Mouse (Mus musculus) C2C12 (cell line): ENCODE data around the gene Cyct. TPM values are rescaled to one million over a fixed set of nuclear protein-coding genes. Genes with fewer than 3 reads are reported as not detected.

Experiments
- H3K27me3 ChIP-seq: one replicate; pipeline ENCODE4 v1.6.1; 2011; ENCODE audit not compliant: control insufficient read depth, insufficient read depth, insufficient read length
- H3K36me3 ChIP-seq: one replicate; pipeline ENCODE4 v1.6.1; 2011; ENCODE audit not compliant: control insufficient read depth, insufficient read depth
- H3K4me3 ChIP-seq: one replicate; pipeline ENCODE4 v1.5.1; 2011; ENCODE audit warnings: mild to moderate bottlenecking, control low read depth; ENCODE audit not compliant: poor library complexity, insufficient read depth, severe bottlenecking
- H3K79me2 ChIP-seq: one replicate; pipeline ENCODE4 v1.6.1; 2011; ENCODE audit not compliant: control insufficient read depth, insufficient read depth
- H3K79me3 ChIP-seq: one replicate; pipeline ENCODE4 v1.6.1; 2011; ENCODE audit warnings: low read depth, control low read depth
- H3ac ChIP-seq: one replicate; pipeline ENCODE3; 2011; ENCODE audit warnings: low read depth; ENCODE audit not compliant: control insufficient read depth, insufficient read length
- CEBPB ChIP-seq: IDR thresholded peaks from one replicate; pipeline ENCODE4 v1.6.1; 2011; ENCODE audit warnings: low read depth, mild to moderate bottlenecking, control low read depth, moderate library complexity
- CTCF ChIP-seq: IDR thresholded peaks from one replicate; pipeline ENCODE4 v1.5.1; 2011; ENCODE audit not compliant: control insufficient read depth, insufficient read depth, insufficient read length
- FOSL1 ChIP-seq: IDR thresholded peaks from one replicate; pipeline ENCODE4 v1.8.0; 2011; ENCODE audit warnings: mild to moderate bottlenecking, low read length; ENCODE audit not compliant: poor library complexity, insufficient read depth, severe bottlenecking
- MAX ChIP-seq: IDR thresholded peaks from one replicate; pipeline ENCODE4 v1.6.1; 2011; ENCODE audit warnings: mild to moderate bottlenecking, control low read depth
- MYOD1 ChIP-seq: IDR thresholded peaks from one replicate; pipeline ENCODE4 v1.6.1; 2011; ENCODE audit warnings: low read depth; ENCODE audit not compliant: control insufficient read depth, insufficient read length
- MYOG ChIP-seq: IDR thresholded peaks from one replicate; pipeline ENCODE4 v1.6.1; 2011; ENCODE audit not compliant: control insufficient read depth, insufficient read length; ENCODE audit errors: extremely low read depth
- USF1 ChIP-seq: IDR thresholded peaks from one replicate; pipeline ENCODE4 v1.6.1; 2011; ENCODE audit warnings: low read depth, mild to moderate bottlenecking, control low read depth, moderate library complexity
- long read RNA-seq, 2 experiments: library from polyadenylated mRNA; unstranded; transcript quantifications; one replicate each; pipeline ENCODE4 v2.0.0; 2019 to 2020
- polyA plus RNA-seq: library from polyadenylated mRNA; unstranded; fragments of >200 nt; fragmentation: generic; extraction: Trizol; gene quantifications from one replicate; pipeline ENCODE4 v1.2.1, GENCODE M21; 2012; ENCODE audit warnings: missing spikeins

The Cyct gene
- not detected for polyA plus RNA-seq
- long read RNA-seq, experiment 1: 0 reads
- long read RNA-seq, experiment 2: 0 reads

DNA sequence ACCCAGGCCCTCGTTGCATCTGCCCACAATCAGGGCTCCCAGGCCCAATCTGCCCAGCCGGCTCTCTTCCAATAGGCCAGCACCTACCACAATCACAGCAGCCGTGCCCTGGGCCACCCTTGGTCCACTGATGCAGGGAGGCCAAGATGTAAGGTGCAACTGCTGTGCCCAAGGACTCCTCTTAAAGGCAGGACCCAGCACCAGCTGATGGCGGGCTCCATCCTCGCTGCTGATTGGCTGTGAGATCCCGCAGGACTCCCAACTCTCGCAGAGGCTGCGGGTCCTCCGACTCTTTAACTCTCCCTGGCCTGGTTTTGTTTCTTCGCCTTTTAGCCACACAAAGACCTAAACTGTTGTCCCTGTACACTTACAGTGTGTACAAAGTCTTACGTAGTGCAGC lies at the start of gene Cyct:
TSS of gene Cyct (minus strand) at position 225 of the 400 bp plus-strand sequence.
- no peaks in the 10 kb centered on the region for H3K79me2 ChIP-seq
- no peak within 1 kb of the TSS for H3K4me3 ChIP-seq
- no peak within 1 kb of the TSS for H3ac ChIP-seq
- H3K79me3 ChIP-seq: no peaks in the 10 kb centered on the region
- no peaks in the 10 kb centered on the region for H3K36me3 ChIP-seq
- H3K27me3 ChIP-seq: no peaks in the 10 kb centered on the region
- no peak for TF ChIP-seq MYOD1
- TF ChIP-seq USF1: no peak
- TF ChIP-seq FOSL1: no peak
- no peak for TF ChIP-seq MAX
- TF ChIP-seq CEBPB: no peak
- TF ChIP-seq CTCF: no peak
- TF ChIP-seq MYOG: no peak

DNA sequence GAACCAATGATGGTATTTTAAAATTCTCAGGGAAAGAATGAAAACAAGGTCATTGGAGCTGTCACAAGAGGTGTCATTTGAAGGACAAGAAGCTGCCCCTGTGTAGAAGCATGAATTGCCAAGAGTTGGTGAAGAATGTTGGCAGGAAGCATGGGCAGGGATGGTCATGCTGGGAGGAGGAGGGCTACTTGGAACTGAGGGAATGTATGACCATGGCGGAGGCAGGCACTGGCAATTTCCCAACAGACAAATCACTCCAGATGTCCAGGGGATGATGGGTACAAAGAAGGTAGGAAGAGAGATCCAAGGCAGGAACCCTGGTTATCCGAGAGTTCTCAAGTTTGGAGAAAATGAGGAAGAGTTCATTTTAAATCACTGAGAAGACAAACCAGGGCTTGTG lies 49.7 kb upstream of the Cyct start:
- no peaks in the 10 kb centered on the region for H3K79me2 ChIP-seq
- TF ChIP-seq CEBPB (no peak), FOSL1 (no peak), USF1 (no peak), MYOG (no peak), MYOD1 (no peak), MAX (no peak)
- no peak overlapping the region for H3K4me3 ChIP-seq
- H3K27me3 ChIP-seq: no peaks in the 10 kb centered on the region
- H3K36me3 ChIP-seq: no peaks in the 10 kb centered on the region
- no peak overlapping the region for H3ac ChIP-seq
- no peaks in the 10 kb centered on the region for H3K79me3 ChIP-seq

DNA sequence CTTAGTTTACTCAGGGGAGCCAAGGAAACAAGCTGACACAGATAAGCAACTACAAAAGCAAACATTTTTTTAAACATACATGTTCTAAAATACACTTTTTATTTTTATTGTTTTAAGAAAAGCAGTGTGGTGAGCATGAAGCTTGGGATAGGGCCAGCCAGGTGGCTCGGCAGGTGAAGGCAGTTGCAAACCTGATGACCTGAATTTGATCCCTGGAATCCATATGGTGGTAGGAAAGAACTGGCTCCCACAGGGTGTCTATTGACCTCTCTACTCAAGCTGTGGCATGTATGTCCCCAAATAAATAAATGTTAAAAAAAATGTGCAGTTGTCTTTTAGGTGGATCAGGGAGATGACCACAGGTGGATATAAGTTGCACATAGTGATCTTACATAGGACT lies 49.3 kb upstream of the Cyct start:
- Histone ChIP-seq H3K4me3 (no peak overlapping the region), H3K27me3 (no peaks in the 10 kb centered on the region), H3K79me2 (no peaks in the 10 kb centered on the region), H3K36me3 (no peaks in the 10 kb centered on the region), H3ac (no peak overlapping the region), H3K79me3 (no peaks in the 10 kb centered on the region)
- TF ChIP-seq MYOG: no peak
- no peak for TF ChIP-seq USF1
- no peak for TF ChIP-seq MYOD1
- TF ChIP-seq MAX: no peak
- TF ChIP-seq CEBPB: no peak
- no peak for TF ChIP-seq FOSL1
- no peak for TF ChIP-seq CTCF

GRCm38 (mm10) chr2:76406937-76407441 lies 46.7 kb upstream of the Cyct start:
- Histone ChIP-seq H3ac (peak overlapping the region; percentile 93), H3K27me3 (no peaks in the 10 kb centered on the region), H3K79me3 (no peaks in the 10 kb centered on the region), H3K4me3 (peak overlapping the region; percentile 29), H3K79me2 (no peaks in the 10 kb centered on the region), H3K36me3 (no peaks in the 10 kb centered on the region)
- TF ChIP-seq CEBPB (no peak), CTCF (no peak), FOSL1 (no peak), MYOG (no peak), MYOD1 (no peak), MAX (no peak), USF1 (no peak)

DNA sequence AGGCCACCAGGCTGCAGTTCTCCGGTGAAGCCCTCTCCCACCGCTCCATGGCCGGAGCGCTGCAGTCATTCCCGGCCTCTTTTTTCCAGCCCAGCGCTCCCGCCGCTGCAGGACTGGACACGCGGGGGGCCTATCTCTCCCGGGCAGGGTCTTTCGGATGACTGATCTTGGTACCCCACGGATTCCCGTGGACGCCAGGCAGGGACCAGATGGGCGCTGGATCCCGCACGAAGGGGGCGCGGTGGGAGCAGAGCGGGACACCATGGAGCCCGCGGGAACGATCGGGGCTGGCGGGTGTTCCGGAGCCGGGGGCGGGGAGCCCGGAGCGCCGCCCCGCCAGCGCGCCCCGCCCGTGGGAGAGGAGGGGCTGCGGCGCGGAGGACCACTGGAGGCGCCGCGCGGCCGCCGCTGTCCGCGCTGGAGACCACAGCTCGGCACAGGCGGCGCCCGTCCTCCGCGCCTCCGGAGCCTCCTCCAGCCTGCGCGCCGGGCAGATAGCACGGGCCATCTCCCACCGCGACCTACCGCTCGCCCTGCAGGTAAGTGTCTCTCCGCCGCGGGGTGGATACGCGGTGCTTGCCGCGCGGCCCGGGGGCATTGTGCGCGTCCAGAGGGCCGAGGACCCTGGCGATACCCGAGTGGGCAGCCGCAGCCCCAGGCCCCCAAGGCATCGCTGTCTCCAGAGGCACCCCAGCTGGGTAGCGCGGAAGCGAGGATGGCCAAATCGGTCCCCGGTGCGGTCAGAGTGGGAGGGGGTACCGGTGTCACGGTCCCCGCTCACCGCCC lies 46.1 kb upstream of the Cyct start, which contains the start of gene Osbpl6:
TSS of gene Osbpl6 (plus strand) at position 358 of the 786 bp plus-strand sequence.
- Histone ChIP-seq H3K79me3 (no peaks in the 10 kb centered on the region), H3ac (peak within 1 kb of the TSS; percentile 93), H3K4me3 (peak within 1 kb of the TSS; percentile 29), H3K79me2 (no peaks in the 10 kb centered on the region), H3K27me3 (no peaks in the 10 kb centered on the region), H3K36me3 (no peaks in the 10 kb centered on the region)
- TF ChIP-seq MYOD1 (no peak), CTCF (peak; percentile 28)
